Mouse (Mus musculus): Measurements from ENCODE around the gene Prkag3. TPM values are rescaled to one million over a fixed set of nuclear protein-coding genes. Genes with fewer than 3 reads are reported as not detected.

The Prkag3 gene
- total RNA-seq, 4 experiments from 2014 or later: 0.55 to 1.3 TPM; not detected in 2

- DNase-seq: no peak
Measured at GRCm38 (mm10) chr1:74754175-74754785, 5.3 kb upstream of the Prkag3 start.

GRCm38 (mm10) chr1:74753266-74753974, 4.4 kb upstream of the Prkag3 start:
- no peak for DNase-seq

- no peak for DNase-seq
Measured at GRCm38 (mm10) chr1:74752833-74753232, 3.8 kb upstream of the Prkag3 start.

DNA sequence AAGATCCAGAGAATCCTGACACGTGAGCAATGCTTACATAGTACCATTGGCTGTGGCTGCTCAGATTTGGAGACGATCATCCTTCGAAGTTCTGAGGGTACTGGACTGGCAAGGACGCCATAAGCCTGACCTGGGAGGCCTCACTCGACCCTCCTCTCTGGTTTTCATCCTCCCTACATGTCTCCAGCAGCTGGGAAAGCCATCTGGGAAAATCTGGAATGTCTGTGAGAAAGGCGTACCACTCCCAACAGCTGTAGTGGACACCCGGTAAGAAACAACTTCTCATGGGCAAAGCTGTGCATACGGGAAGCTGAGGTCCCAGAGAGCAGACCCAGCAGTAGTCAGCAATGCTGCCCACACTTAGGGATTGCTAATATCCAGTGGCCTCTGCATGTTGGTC, 3.1 kb upstream of the Prkag3 start:
- DNase-seq: no peak

DNA sequence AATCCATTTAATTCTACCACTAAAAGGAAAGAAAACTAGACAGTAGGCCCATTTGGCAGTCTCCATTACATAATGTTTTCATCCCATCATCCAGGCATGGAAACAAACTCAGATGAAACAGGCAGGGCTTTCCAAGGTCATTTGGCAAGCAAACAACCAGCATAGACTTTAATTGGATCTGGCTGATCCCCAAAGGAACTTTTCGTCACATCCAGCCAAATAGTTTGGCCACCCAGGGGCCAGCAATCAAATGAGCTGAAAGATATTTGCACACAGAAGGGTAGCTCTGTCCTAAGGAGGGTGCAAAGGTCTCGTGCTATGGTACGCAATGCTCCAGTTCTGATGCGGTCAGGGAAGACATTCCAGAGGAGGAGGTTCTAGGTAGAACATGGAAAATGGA, 1.7 kb upstream of the Prkag3 start:
- no peak for DNase-seq

DNA sequence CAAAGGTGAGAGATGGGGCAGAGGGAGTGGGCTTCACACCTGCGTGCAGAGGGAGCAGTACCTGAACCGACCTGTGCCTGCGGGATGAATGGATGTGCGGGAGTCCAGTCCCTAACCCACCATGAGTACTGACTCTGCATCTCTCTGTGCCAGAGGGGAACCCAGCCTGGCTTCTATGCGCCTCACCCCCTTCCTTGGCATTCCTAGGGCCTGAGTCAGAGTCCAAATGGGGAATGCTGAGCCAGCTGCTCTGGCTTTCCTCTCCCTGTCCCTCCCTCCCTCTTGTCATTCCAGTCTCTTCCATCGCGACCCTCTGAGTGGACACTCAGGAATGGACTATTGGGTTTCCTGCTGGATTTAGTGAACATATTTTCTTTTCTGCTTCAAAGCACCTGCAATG, 280 bp upstream of the Prkag3 start:
- peak; percentile 32 for DNase-seq

- DNase-seq: no peak
Measured at GRCm38 (mm10) chr1:74747335-74747734, 1.7 kb downstream of the Prkag3 start.

- DNase-seq: no peak
Measured at GRCm38 (mm10) chr1:74740846-74741245, 8.2 kb downstream of the Prkag3 start.

GRCm38 (mm10) chr1:74737500-74737899, 11.5 kb downstream of the Prkag3 start:
- DNase-seq: no peak

GRCm38 (mm10) chr1:74736977-74737376, 12.0 kb downstream of the Prkag3 start:
- DNase-seq: no peak

GRCm38 (mm10) chr1:74728446-74728845, 20.6 kb downstream of the Prkag3 start:
- no peak for DNase-seq

DNA sequence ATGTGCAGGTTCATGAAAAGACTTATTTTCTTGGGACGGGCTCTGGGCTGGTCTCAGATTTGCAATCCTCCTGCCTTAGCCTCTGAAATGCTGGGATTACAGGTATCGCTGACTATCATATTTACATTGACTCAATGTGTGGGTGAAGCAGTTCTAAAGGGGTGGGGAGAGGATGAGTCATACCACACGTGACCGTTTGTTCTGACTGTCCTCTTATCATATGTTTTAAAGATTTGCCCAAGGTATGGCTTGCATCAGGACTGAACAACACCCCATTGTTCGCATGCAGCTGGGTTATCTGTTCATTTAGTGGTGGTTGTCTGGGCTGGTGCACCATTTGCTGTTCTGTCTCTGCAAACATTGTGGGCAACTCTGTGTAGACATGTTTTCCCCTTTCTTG, 22.3 kb downstream of the Prkag3 start:
- no peak for DNase-seq

GRCm38 (mm10) chr1:74726114-74726513, 22.9 kb downstream of the Prkag3 start:
- no peak for DNase-seq

DNA sequence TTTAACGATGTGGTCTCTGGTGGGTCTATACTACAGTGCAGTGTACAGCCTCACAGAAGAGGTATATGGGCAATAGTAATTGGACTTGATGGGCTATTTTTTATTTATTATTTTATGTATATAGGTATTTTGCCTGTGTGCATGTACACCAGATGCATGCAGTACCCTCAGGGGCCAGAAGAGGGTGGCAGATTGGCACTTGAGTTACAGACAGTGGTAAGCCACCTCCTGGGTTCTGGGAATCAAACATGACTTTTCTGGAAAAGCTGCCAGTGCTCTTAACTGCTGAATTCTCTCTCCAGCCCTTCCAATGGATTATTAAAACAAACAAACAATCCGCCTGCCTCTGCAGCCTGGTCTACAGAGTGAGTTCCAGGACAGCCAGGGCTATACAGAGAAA, 25.3 kb downstream of the Prkag3 start:
- DNase-seq: no peak

GRCm38 (mm10) chr1:74721657-74722056, 27.4 kb downstream of the Prkag3 start:
- DNase-seq: no peak

GRCm38 (mm10) chr1:74719281-74719680, 29.7 kb downstream of the Prkag3 start:
- DNase-seq: no peak

GRCm38 (mm10) chr1:74718113-74718512, 30.9 kb downstream of the Prkag3 start:
- DNase-seq: no peak

- DNase-seq: no peak
Measured at GRCm38 (mm10) chr1:74715886-74716285, 33.1 kb downstream of the Prkag3 start.

DNA sequence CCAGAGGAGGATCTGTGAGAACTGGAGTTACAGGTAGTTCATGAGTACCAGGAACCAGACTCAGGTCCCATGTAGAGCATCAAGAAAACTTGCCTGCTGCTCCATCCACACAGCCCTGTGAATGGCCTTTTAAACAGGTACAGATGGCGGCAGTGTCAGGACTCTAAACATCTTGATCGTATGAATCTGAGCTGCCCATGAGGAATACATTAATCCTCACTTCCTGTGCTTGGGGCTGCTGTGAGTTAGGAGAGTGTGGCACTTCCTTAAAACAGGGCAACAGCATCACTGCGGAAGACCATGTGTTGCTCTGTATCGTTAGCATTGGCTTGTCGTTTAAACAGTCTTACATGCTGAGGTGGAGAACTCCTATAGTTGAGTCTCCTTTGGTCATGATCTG, 33.6 kb downstream of the Prkag3 start:
- no peak for DNase-seq

GRCm38 (mm10) chr1:74714967-74715366, 34.1 kb downstream of the Prkag3 start:
- no peak for DNase-seq

DNA sequence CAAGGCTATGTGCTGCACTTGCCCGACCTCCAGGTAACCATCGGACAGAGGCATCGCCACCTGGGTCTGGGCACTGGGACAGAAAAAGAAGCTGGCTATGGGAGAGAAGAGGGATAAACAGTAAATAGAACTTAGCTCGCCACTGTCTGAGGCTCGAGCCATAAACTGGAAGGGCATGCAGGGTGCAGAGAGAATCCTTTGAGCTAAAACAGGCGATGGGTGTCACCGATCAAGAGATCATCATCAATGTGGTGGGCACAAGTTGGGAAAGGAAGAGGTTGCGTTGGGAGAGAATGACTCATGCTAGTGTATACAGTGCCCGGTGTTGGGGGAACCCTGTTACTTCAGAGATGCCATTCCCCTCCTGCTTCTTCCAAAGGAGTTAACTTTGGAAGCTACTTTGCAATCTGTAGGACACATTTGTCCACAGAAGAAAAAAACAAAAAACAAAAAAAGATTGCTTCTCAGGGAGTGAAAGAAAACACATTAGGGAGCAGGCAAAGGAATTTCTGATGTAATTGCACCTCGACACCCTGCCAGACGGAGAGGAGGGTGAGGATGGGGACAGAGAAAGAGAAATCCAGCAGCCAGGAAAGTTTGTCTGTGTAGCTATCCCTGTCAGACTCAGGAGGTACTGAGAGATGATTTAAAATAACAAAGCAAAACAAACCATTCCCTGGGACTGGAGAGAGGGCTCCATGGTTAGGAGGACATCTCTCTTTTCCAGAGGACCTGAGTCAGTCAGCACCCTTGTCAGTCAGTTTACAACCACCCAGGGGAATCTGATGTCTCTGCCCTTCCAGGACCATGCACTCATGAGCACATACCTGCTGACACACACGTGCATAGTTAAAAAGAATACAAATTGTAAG, 34.9 kb downstream of the Prkag3 start:
- no peak for DNase-seq

- DNase-seq: peak; percentile 48
Measured at GRCm38 (mm10) chr1:74713099-74713858, 35.7 kb downstream of the Prkag3 start, which contains the start of gene Cyp27a1. Gene Cyp27a1 (plus strand): TSS chr1:74713574.
